Mouse (Mus musculus): ENCODE results near the gene Hoxb7. TPM values are rescaled to one million over a fixed set of nuclear protein-coding genes. Genes with fewer than 3 reads are reported as not detected.

Hoxb7 gene
- polyA plus RNA-seq, 2 experiments from 2014 or later: not detected

GRCm38 (mm10) chr11:96338957-96339855 lies 52.8 kb downstream of the Hoxb7 start:
- ATAC-seq: no peak

Other genes starting within 250 kb of the Hoxb7 start
- 1 to 10 TPM; 8.5 to 9.1 TPM for gene Ube2z, start 221.2 kb upstream of the Hoxb7 start, polyA plus RNA-seq (2017; shearing (Covaris generic))
- gene Atp5g1, start 211.0 kb upstream of the Hoxb7 start, polyA plus RNA-seq (2017; shearing (Covaris generic)): 100 to 1,000 TPM; 362 to 459 TPM
- not detected for gene Calcoco2, start 174.7 kb upstream of the Hoxb7 start, polyA plus RNA-seq (2017; shearing (Covaris generic))
- under 1 TPM in 1 of 2 experiments, not detected in 1; 0.11 TPM for gene Ttll6, start 152.8 kb upstream of the Hoxb7 start, polyA plus RNA-seq (2017; shearing (Covaris generic))
- gene Hoxb13, start 92.3 kb upstream of the Hoxb7 start, polyA plus RNA-seq (2017; shearing (Covaris generic)): not detected
- under 1 TPM in 1 of 2 experiments, not detected in 1; 0.15 TPM for gene Hoxb9, start 15.2 kb upstream of the Hoxb7 start, polyA plus RNA-seq (2017; shearing (Covaris generic))
- gene Hoxb8, start 4.7 kb upstream of the Hoxb7 start, polyA plus RNA-seq (2017; shearing (Covaris generic)): not detected
- gene Hoxb6, start 5.9 kb downstream of the Hoxb7 start, polyA plus RNA-seq (2017; shearing (Covaris generic)): not detected
- not detected for gene Hoxb5, start 16.7 kb downstream of the Hoxb7 start, polyA plus RNA-seq (2017; shearing (Covaris generic))
- gene Hoxb4, start 31.6 kb downstream of the Hoxb7 start, polyA plus RNA-seq (2017; shearing (Covaris generic)): 1 to 10 TPM in 1 of 2 experiments, under 1 TPM in 1; 0.98 to 1.1 TPM
- not detected for gene Hoxb3, start 36.7 kb downstream of the Hoxb7 start, polyA plus RNA-seq (2017; shearing (Covaris generic))
- gene Hoxb2, start 63.9 kb downstream of the Hoxb7 start, polyA plus RNA-seq (2017; shearing (Covaris generic)): not detected
- not detected for gene Hoxb1, start 79.1 kb downstream of the Hoxb7 start, polyA plus RNA-seq (2017; shearing (Covaris generic))
- gene Skap1, start 178.0 kb downstream of the Hoxb7 start, polyA plus RNA-seq (2017; shearing (Covaris generic)): 100 to 1,000 TPM; 615 to 687 TPM

Data from activated CD4-positive, CD25-positive, alpha-beta regulatory T cell, adult 4 months (primary cell).